Mouse (Mus musculus): ENCODE data around the gene Stmn3. TPM values are rescaled to one million over a fixed set of nuclear protein-coding genes. Genes with fewer than 3 reads are reported as not detected.
A peak's percentile ranks its signal among the peaks of the same experiment; 100 is the strongest.

Gene Stmn3
- 0.15 TPM in 1 of 2 replicates, not detected in the other for polyA plus RNA-seq (2012; rRNA removed)

DNA sequence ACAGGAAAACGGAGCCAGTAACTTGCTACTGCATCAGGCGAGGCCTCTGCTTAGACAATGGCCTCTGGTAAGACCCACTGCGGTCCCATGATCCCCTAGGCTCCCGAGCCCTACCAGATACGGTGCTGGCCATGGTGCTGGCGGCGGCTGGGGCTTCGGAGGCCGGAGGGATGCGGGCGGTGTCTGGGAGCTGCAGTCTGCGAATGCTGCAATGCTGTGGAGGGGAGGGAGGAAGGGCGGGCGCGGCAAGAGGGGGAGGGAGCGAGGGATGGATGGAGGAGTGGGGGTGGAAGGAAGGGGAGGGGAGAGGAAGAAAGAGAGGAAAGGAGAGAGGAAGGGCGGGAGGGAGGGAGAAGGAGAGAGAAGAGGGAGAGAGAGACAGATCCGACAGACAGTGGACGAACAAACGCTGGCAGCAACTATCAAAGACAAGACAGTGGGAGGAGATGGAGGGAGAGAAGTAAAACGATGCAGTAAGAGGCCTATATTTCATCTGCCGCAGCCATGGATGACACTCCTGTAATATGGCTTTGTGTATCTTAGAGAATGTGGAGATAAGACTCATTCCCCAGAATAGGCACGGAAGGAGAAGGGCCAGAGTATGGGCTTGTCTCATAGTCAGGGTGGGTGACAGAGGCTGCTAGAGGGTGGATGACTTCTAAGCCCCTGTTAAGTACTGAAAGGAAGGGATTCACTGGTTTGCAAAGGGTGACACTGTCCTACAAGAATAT lies at the start of gene Stmn3:
Stmn3 (minus strand) TSS at position 421 of the 731 bp plus-strand sequence.
- H3K36me3 ChIP-seq (ENCODE audit: control insufficient read depth, insufficient read depth, low read length): no peaks in the 10 kb centered on the region
- DNase-seq: no peak
- WGBS: 13% methylated on average over 21 of the region's 23 CpGs
- H3K27me3 ChIP-seq (ENCODE audit: control insufficient read depth, insufficient read depth, low read length): peaks cover 18% of the 10 kb centered on the region; the same call in 1 of the 2 replicates
- H3K27ac ChIP-seq (ENCODE audit: control insufficient read depth, insufficient read depth, low read length): no peak within 1 kb of the TSS
- H3K4me3 ChIP-seq (ENCODE audit: control insufficient read depth, insufficient read depth, low read length): no peak within 1 kb of the TSS
- H3K4me1 ChIP-seq (replicated peaks; ENCODE audit: control insufficient read depth, insufficient read depth, low read length): peaks cover 2% of the 10 kb centered on the region
- TF ChIP-seq POLR2A (IDR thresholded peaks at IDR 0.05; ENCODE audit: control insufficient read depth, extremely low read depth, insufficient read depth, low read length, poor library complexity): no peak
- no peak for TF ChIP-seq CTCF (IDR thresholded peaks at IDR 0.05; ENCODE audit: borderline replicate concordance, control insufficient read depth, extremely low read depth, insufficient read depth, low read length, poor library complexity)

DNA sequence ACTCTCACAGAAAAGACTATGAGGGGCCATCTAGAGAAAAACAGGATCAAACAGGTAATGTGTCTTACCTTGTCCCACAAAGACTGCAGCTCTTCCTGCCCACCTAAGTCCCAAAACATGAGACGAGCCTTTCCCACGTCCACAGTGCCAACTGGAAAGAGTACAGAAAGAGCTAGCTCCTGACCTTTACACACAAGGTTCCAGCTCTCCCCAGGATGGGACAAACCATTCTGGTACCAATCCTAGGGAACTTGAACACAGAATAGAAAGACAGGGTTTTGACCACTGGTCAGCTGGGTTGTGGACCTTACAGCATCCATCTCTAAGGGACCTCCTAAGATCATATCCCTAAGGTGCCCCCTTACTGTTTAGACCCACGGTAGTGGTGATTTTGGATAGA lies 49.6 kb upstream of the Stmn3 start:
- Histone ChIP-seq H3K36me3 (ENCODE audit: control insufficient read depth, insufficient read depth, low read length) (peaks cover 21% of the 10 kb centered on the region), H3K4me1 (replicated peaks; ENCODE audit: control insufficient read depth, insufficient read depth, low read length) (peaks cover 10% of the 10 kb centered on the region), H3K27ac (ENCODE audit: control insufficient read depth, insufficient read depth, low read length) (no peak overlapping the region), H3K4me3 (ENCODE audit: control insufficient read depth, insufficient read depth, low read length) (no peak overlapping the region), H3K27me3 (ENCODE audit: control insufficient read depth, insufficient read depth, low read length) (no peaks in the 10 kb centered on the region)
- TF ChIP-seq CTCF (IDR thresholded peaks at IDR 0.05; ENCODE audit: borderline replicate concordance, control insufficient read depth, extremely low read depth, insufficient read depth, low read length, poor library complexity) (no peak), POLR2A (IDR thresholded peaks at IDR 0.05; ENCODE audit: control insufficient read depth, extremely low read depth, insufficient read depth, low read length, poor library complexity) (no peak)
- no peak for DNase-seq
- 87% methylated on average over 3 of the region's 3 CpGs for WGBS

DNA sequence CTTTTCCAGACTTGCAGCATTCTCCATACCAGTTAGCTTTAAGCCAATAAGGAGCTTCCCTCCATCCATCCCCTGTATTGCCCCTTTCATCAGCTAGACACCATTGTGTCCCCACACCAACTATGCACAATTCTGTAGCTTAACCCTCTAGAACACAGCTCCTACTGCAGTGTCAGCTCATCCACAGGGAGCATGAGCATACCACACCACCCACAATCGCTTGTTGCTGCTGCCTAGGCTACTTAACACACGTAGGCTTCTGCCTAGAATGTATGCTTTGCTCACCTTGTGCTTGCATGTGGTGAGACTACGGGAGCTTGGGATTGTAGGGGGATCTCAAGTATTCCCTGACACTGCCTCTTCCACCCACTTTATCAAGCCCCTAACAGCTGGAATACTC lies 42.5 kb upstream of the Stmn3 start:
- no peak overlapping the region for H3K4me3 ChIP-seq (ENCODE audit: control insufficient read depth, insufficient read depth, low read length)
- no peaks in the 10 kb centered on the region for H3K27me3 ChIP-seq (ENCODE audit: control insufficient read depth, insufficient read depth, low read length)
- H3K36me3 ChIP-seq (ENCODE audit: control insufficient read depth, insufficient read depth, low read length): peaks cover 48% of the 10 kb centered on the region
- no peak for DNase-seq
- WGBS: 97% methylated on average over 3 of the region's 3 CpGs
- H3K4me1 ChIP-seq (replicated peaks; ENCODE audit: control insufficient read depth, insufficient read depth, low read length): no peaks in the 10 kb centered on the region
- TF ChIP-seq CTCF (IDR thresholded peaks at IDR 0.05; ENCODE audit: borderline replicate concordance, control insufficient read depth, extremely low read depth, insufficient read depth, low read length, poor library complexity) (no peak), POLR2A (IDR thresholded peaks at IDR 0.05; ENCODE audit: control insufficient read depth, extremely low read depth, insufficient read depth, low read length, poor library complexity) (no peak)
- H3K27ac ChIP-seq (ENCODE audit: control insufficient read depth, insufficient read depth, low read length): no peak overlapping the region

DNA sequence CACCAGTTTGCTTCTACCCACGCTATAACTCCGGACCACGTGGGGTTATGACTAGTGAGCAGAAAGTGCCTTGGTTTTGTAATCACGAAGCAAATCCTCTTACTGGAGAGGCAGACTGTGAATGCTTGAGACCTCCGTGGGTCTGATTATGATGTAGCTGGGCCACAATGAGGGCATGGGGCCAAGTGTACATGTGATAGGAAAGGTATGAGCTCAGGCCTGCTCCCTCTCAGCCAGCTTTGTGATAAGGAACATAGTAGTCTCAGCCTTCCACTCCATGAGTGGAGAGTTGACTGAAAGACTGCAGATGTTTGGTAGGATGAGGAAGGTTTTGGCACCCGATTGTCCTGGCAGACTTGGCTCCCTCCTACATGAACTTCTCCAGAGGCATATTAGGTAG lies 28.5 kb upstream of the Stmn3 start:
- TF ChIP-seq POLR2A (IDR thresholded peaks at IDR 0.05; ENCODE audit: control insufficient read depth, extremely low read depth, insufficient read depth, low read length, poor library complexity) (no peak), CTCF (IDR thresholded peaks at IDR 0.05; ENCODE audit: borderline replicate concordance, control insufficient read depth, extremely low read depth, insufficient read depth, low read length, poor library complexity) (no peak)
- Histone ChIP-seq H3K4me1 (replicated peaks; ENCODE audit: control insufficient read depth, insufficient read depth, low read length) (no peaks in the 10 kb centered on the region), H3K4me3 (ENCODE audit: control insufficient read depth, insufficient read depth, low read length) (no peak overlapping the region), H3K27ac (ENCODE audit: control insufficient read depth, insufficient read depth, low read length) (no peak overlapping the region), H3K27me3 (ENCODE audit: control insufficient read depth, insufficient read depth, low read length) (no peaks in the 10 kb centered on the region), H3K36me3 (ENCODE audit: control insufficient read depth, insufficient read depth, low read length) (peaks cover 33% of the 10 kb centered on the region)
- DNase-seq: no peak
- 97% methylated on average over 6 of the region's 6 CpGs for WGBS

DNA sequence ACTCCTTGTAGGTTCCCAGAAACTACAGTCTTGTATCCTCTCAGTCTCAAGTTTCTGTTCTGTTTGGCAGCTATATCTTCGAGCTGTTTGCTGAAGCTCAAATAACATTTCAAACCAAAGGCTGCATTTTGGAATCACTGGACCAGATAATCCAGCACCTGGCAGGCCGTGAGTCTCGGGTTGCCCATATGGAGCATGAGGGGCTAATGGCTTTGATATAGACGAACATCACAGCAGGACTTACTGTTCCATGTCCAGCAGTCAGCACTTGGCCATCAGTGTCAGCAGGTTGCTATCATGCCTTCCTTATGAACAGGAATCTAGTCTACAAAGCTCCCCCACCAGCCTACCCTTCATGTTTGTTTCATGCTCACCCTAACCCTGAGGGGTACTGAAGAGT lies 26.1 kb upstream of the Stmn3 start:
- H3K27me3 ChIP-seq (ENCODE audit: control insufficient read depth, insufficient read depth, low read length): no peaks in the 10 kb centered on the region
- TF ChIP-seq POLR2A (IDR thresholded peaks at IDR 0.05; ENCODE audit: control insufficient read depth, extremely low read depth, insufficient read depth, low read length, poor library complexity): no peak
- no peak for TF ChIP-seq CTCF (IDR thresholded peaks at IDR 0.05; ENCODE audit: borderline replicate concordance, control insufficient read depth, extremely low read depth, insufficient read depth, low read length, poor library complexity)
- no peak for DNase-seq
- H3K36me3 ChIP-seq (ENCODE audit: control insufficient read depth, insufficient read depth, low read length): peaks cover 34% of the 10 kb centered on the region
- H3K4me1 ChIP-seq (replicated peaks; ENCODE audit: control insufficient read depth, insufficient read depth, low read length): no peaks in the 10 kb centered on the region
- WGBS: 97% methylated on average over 4 of the region's 4 CpGs
- no peak overlapping the region for H3K4me3 ChIP-seq (ENCODE audit: control insufficient read depth, insufficient read depth, low read length)
- no peak overlapping the region for H3K27ac ChIP-seq (ENCODE audit: control insufficient read depth, insufficient read depth, low read length)

DNA sequence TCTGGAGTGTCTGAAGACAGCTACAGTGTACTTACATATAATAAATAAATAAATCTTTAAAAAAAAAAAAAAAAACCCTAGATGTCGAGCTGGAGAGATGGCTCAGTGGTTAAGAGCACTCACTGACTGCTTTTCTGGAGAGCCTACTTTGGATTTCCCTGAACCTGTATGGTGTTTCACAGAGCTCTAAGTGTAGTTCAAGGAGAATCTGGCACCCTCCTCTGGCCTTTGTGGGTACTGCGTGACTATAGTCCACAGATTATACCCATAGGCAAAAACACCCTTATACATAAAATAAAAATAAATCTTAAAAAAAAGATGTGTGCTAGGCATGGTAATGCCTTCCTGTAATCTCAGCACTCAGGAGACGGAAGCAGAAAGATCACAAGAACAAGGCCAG lies 19.7 kb upstream of the Stmn3 start:
- TF ChIP-seq CTCF (IDR thresholded peaks at IDR 0.05; ENCODE audit: borderline replicate concordance, control insufficient read depth, extremely low read depth, insufficient read depth, low read length, poor library complexity) (no peak), POLR2A (IDR thresholded peaks at IDR 0.05; ENCODE audit: control insufficient read depth, extremely low read depth, insufficient read depth, low read length, poor library complexity) (no peak)
- Histone ChIP-seq H3K4me1 (replicated peaks; ENCODE audit: control insufficient read depth, insufficient read depth, low read length) (no peaks in the 10 kb centered on the region), H3K27me3 (ENCODE audit: control insufficient read depth, insufficient read depth, low read length) (no peaks in the 10 kb centered on the region), H3K4me3 (ENCODE audit: control insufficient read depth, insufficient read depth, low read length) (no peak overlapping the region), H3K36me3 (ENCODE audit: control insufficient read depth, insufficient read depth, low read length) (peaks cover 39% of the 10 kb centered on the region), H3K27ac (ENCODE audit: control insufficient read depth, insufficient read depth, low read length) (no peak overlapping the region)
- 67% methylated on average over 3 of the region's 3 CpGs for WGBS
- DNase-seq: peak; percentile 78

Data from thymus, adult 2 months (tissue).